Mouse (Mus musculus) C2C12 (cell line): ENCODE measurements around the gene Vps37c.

Source experiments
- CEBPB ChIP-seq: IDR thresholded peaks from one replicate; pipeline ENCODE4 v1.6.1; 2011; ENCODE audit warnings: low read depth, mild to moderate bottlenecking, control low read depth, moderate library complexity
- CTCF ChIP-seq: IDR thresholded peaks from one replicate; pipeline ENCODE4 v1.5.1; 2011; ENCODE audit not compliant: control insufficient read depth, insufficient read depth, insufficient read length
- MAX ChIP-seq: IDR thresholded peaks from one replicate; pipeline ENCODE4 v1.6.1; 2011; ENCODE audit warnings: mild to moderate bottlenecking, control low read depth
- USF1 ChIP-seq: IDR thresholded peaks from one replicate; pipeline ENCODE4 v1.6.1; 2011; ENCODE audit warnings: low read depth, mild to moderate bottlenecking, control low read depth, moderate library complexity

DNA sequence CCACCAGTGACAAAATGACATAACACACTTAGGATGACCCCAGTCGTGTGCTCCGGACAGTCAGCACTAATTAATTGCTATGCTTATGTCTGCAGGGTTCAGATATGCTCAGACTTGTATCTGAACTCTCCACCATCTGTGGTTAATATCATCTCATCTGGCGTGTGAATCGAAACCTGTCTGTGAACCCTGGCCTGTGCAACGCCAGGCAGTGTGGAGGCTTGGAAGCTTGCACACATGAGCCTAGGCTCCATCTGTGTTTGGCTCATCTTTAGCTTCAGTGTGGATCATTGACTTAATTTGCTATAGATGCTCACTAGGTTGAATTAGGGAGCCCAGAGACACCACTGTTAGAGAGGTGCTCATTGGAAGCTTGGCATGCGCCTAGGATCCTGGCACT is 73.9 kb downstream of the Vps37c start:
- TF ChIP-seq CTCF (no peak), USF1 (no peak), MAX (no peak), CEBPB (no peak)
